Mouse (Mus musculus) embryonic facial prominence, embryonic 14.5 days (tissue): ENCODE measurements at regions not wholly inside any gene's neighbourhood (a gene's known extent, or its start where the extent isn't known, plus 50 kb on each side); places are given as distances from the start of the nearest gene placed in this dataset.

ENCODE experiments used
- ATAC-seq: fragments of 200-750 bp; cut with Nextera tagmentation; 2 replicates; pipeline ENCODE4 v1.8.0; 2017; ENCODE audit warnings: low read depth, moderate number of reproducible peaks, moderate TSS enrichment
- DNase-seq: peaks from one replicate; pipeline ENCODE4 v3.0.0-alpha.2; 2015; ENCODE audit warnings: low spot score
- H3K27ac ChIP-seq: fragments of 300-500 bp; sonication (generic); replicated peaks from 2 replicates; pipeline ENCODE4 v1.5.1; 2014; ENCODE audit warnings: low read depth, mild to moderate bottlenecking, low read length, moderate library complexity
- H3K27me3 ChIP-seq: fragments of 300-500 bp; sonication (generic); replicated peaks from 2 replicates; pipeline ENCODE4 v1.6.1; 2014; ENCODE audit warnings: low read length; ENCODE audit not compliant: control insufficient read depth, insufficient read depth
- H3K36me3 ChIP-seq: fragments of 300-500 bp; sonication (generic); 2 replicates; pipeline ENCODE4 v1.6.1; 2014; ENCODE audit warnings: low read length, mixed read lengths; ENCODE audit not compliant: control insufficient read depth, insufficient read depth
- H3K4me1 ChIP-seq: fragments of 300-500 bp; sonication (generic); 2 replicates; pipeline ENCODE4 v1.6.1; 2014; ENCODE audit warnings: antibody characterized with exemption, low read length; ENCODE audit not compliant: control insufficient read depth, insufficient read depth
- H3K4me2 ChIP-seq: fragments of 300-500 bp; sonication (generic); 2 replicates; pipeline ENCODE4 v1.6.1; 2014; ENCODE audit warnings: low read depth, mild to moderate bottlenecking, low read length, moderate library complexity, mixed read lengths
- H3K4me3 ChIP-seq: fragments of 300-500 bp; sonication (generic); 2 replicates; pipeline ENCODE4 v1.5.1; 2014; ENCODE audit warnings: low read depth, mild to moderate bottlenecking, low read length
- H3K9ac ChIP-seq: fragments of 300-500 bp; sonication (generic); 2 replicates; pipeline ENCODE4 v1.6.1; 2014; ENCODE audit warnings: low read depth, mild to moderate bottlenecking, low read length, moderate library complexity, mixed read lengths
- H3K9me3 ChIP-seq: fragments of 300-500 bp; sonication (generic); 2 replicates; pipeline ENCODE4 v1.6.1; 2016; ENCODE audit warnings: low read length; ENCODE audit not compliant: control insufficient read depth
- WGBS: fragments of 180-500 bp; shearing (Covaris S2); extraction: QIAGEN DNeasy Blood & Tissue Kit; methylation state at CpG from one replicate; pipeline ENCODE4 v1.1.7; 2014; 5-methylcytosine and 5-hydroxymethylcytosine counted together

- 58% methylated on average over 2 of the region's 2 CpGs for WGBS
- H3K9me3 ChIP-seq, result no peaks in the 10 kb centered on the region
- H3K9ac ChIP-seq, result no peak overlapping the region
- no peaks in the 10 kb centered on the region for H3K36me3 ChIP-seq
- no peak overlapping the region for H3K4me2 ChIP-seq
- H3K4me1 ChIP-seq, result no peaks in the 10 kb centered on the region
- no peaks in the 10 kb centered on the region for H3K27me3 ChIP-seq
- H3K27ac ChIP-seq, result no peak overlapping the region
- DNase-seq (no peak), ATAC-seq (no peak)
- H3K4me3 ChIP-seq, result no peak overlapping the region
Observed at GRCm38 (mm10) chr6:102913776-102914175, 340.9 kb upstream of the Cntn3 start.

- ATAC-seq (no peak), DNase-seq (no peak)
- H3K4me1 ChIP-seq, result no peaks in the 10 kb centered on the region
- H3K9me3 ChIP-seq, result no peaks in the 10 kb centered on the region
- no peaks in the 10 kb centered on the region for H3K27me3 ChIP-seq
- no peak overlapping the region for H3K27ac ChIP-seq
- no peak overlapping the region for H3K9ac ChIP-seq
- 50% methylated on average over 5 of the region's 5 CpGs for WGBS
- no peak overlapping the region for H3K4me3 ChIP-seq
- no peaks in the 10 kb centered on the region for H3K36me3 ChIP-seq
- no peak overlapping the region for H3K4me2 ChIP-seq
Observed at GRCm38 (mm10) chr6:102903960-102904359, 331.1 kb upstream of the Cntn3 start.

GRCm38 (mm10) chr6:102900407-102901110, 327.7 kb upstream of the Cntn3 start:
- WGBS, result 63% methylated on average over 1 of the region's 1 CpGs
- Histone ChIP-seq H3K27ac (no peak overlapping the region), H3K36me3 (no peaks in the 10 kb centered on the region), H3K27me3 (no peaks in the 10 kb centered on the region), H3K4me2 (no peak overlapping the region), H3K4me1 (no peaks in the 10 kb centered on the region), H3K9me3 (no peaks in the 10 kb centered on the region), H3K9ac (no peak overlapping the region), H3K4me3 (no peak overlapping the region)
- DNase-seq (no peak), ATAC-seq (no peak)

GRCm38 (mm10) chr6:102868404-102868803, 295.5 kb upstream of the Cntn3 start:
- Histone ChIP-seq H3K27me3 (no peaks in the 10 kb centered on the region), H3K4me3 (no peak overlapping the region), H3K9ac (no peak overlapping the region), H3K36me3 (no peaks in the 10 kb centered on the region), H3K27ac (no peak overlapping the region), H3K4me2 (no peak overlapping the region), H3K4me1 (no peaks in the 10 kb centered on the region), H3K9me3 (no peaks in the 10 kb centered on the region)
- DNase-seq, result no peak
- ATAC-seq, result no peak
- 64% methylated on average over 1 of the region's 1 CpGs for WGBS

GRCm38 (mm10) chr6:102844507-102844906, 271.6 kb upstream of the Cntn3 start:
- Histone ChIP-seq H3K27ac (no peak overlapping the region), H3K9ac (no peak overlapping the region), H3K4me1 (no peaks in the 10 kb centered on the region), H3K36me3 (no peaks in the 10 kb centered on the region), H3K27me3 (no peaks in the 10 kb centered on the region), H3K4me2 (no peak overlapping the region), H3K9me3 (no peaks in the 10 kb centered on the region), H3K4me3 (no peak overlapping the region)
- ATAC-seq (no peak), DNase-seq (peak; percentile 5)
- WGBS, result 22% methylated on average over 1 of the region's 1 CpGs

GRCm38 (mm10) chr6:102833151-102833550, 260.2 kb upstream of the Cntn3 start:
- no peak for DNase-seq
- no peak overlapping the region for H3K4me2 ChIP-seq
- no peak for ATAC-seq

More at GRCm38 (mm10) chr6:102833151-102833550, 260.2 kb upstream of the Cntn3 start:
- H3K27me3 ChIP-seq, result no peaks in the 10 kb centered on the region
- H3K4me3 ChIP-seq, result no peak overlapping the region
- no peak overlapping the region for H3K9ac ChIP-seq
- H3K36me3 ChIP-seq, result no peaks in the 10 kb centered on the region
- WGBS, result 30% methylated on average over 2 of the region's 2 CpGs
- H3K4me1 ChIP-seq, result no peaks in the 10 kb centered on the region
- no peaks in the 10 kb centered on the region for H3K9me3 ChIP-seq
- no peak overlapping the region for H3K27ac ChIP-seq
